Mouse (Mus musculus) T-cell, adult 2 months (primary cell): Measurements from ENCODE around the gene Gata2.

Experiments
- DNase-seq: peaks from one replicate; pipeline ENCODE4 v3.0.0; 2022; ENCODE audit warnings: low spot score

The Gata2 gene

DNA sequence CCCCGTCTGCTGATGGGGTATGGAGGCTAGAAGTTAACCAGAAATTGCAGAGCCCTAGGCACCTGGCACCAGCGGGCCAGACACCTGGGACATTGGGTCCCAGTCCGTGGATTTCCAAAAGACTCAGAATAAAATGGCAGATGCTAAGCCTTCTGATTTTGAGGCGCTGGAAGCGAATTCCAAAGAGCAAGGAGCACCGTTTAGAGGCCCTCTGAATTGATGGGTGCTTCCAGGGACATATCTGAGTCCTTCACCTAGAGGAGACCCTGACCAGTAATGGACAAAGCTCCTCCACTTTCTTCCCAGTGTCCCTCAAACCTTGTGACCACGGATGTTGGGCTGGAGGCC, 1.3 kb downstream of the Gata2 start:
- no peak for DNase-seq

DNA sequence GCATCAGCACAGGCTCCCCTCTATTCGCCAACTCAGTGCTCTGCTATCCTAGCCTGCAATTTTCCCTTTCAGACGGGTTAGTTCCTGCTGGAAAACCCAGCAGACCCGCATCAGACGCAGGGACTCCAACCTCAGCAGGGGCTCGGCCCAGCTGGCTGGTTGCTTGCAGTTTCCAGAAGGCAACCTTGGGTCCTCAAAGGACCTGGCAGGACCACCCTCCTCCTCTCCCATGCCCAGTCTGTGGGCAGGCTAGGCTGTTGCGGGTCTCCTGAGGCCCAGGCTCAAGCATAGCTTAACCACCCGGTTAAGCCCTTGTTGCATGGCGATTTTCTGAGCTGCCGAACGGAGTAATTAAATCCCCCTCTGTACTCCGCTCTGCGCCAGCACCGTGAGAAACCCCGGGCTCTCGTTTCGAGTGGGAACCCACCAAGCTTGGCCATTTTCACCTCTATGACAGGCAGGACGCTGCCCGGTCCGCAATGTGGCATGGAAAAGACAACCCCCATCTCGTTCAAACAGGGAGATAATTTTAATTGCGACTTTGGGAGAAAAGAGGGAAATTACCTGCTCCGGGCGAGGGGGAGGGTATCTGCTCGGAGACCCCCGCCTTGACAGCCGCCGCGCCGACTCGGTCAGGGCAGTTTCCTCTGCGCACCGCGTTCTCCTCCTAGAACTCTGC, 2.5 kb downstream of the Gata2 start:
- DNase-seq: no peak

DNA sequence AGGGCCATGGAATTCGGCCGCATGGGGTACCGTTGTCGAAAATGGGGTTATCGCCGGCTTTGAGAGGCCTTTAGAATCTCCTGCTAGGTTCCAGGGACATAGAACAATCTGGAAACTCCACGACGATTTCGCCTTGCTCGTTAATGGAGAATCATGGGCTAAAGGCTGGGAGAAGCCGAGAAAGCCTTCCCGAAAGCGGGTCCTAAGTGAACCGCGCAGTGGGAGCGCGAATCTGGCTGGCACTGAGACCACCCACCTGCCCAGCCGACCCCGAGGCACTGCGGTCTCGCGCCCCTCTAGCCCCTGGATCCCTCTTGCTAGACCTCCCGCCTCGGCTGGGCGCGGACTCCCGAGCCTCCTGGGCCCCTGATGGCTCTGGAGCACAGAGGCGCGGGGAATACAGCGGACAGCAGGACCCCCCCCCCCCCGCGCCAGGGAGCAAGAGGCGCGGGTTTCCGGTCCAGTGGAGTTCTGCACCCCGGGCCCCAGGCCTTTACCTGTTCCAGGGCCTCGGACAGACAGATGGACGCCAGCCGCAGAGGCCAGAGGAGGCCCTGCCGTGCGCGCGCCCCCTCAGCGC, 3.1 kb downstream of the Gata2 start:
- no peak for DNase-seq

- DNase-seq: no peak
Measured at GRCm38 (mm10) chr6:88197313-88198069, 3.8 kb downstream of the Gata2 start.

DNA sequence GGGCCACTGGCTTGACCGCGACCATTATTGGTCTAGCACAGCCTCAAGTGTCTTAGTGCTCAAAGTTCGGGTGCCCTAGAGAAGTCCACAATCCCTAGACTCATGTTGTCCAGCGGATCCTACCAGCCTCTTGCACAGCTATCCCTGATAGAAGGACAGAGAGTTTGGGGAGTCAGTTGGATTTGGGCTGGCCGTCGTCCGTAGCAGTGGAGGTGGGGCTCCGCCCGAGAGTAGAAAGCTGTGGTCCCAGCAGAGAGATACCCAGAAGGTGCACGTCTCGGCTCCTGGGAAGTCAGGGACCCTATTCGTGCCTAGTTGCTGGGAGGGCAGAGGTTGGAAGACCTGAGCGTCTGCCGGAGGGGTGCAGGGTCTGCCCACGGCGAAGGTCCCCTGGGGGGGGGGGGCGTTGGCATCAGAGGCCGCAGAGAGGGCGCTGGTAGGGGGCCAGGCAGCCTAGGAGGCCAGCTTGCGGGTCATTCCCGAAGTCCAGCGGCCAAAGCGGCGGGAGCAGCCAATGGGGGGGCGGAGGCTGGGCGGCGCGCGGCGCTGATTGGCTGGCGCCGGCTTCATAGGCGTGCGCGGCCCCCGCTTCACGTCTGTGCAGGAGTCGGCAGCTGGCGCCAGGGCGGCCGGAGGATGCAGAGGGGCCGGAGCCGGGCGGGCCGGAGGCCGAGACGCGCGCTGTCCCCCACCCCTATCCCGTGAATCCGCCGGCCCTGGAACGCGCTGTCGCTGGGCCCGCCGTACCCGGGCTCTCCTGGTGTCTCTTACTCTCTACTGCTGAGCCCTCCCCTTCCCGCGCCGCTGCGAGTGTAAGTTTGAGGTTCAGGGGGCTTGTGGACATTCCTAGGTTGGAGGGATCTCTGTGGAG, 4.6 kb downstream of the Gata2 start:
- no peak for DNase-seq

GRCm38 (mm10) chr6:88199001-88199717, 5.5 kb downstream of the Gata2 start:
- no peak for DNase-seq

DNA sequence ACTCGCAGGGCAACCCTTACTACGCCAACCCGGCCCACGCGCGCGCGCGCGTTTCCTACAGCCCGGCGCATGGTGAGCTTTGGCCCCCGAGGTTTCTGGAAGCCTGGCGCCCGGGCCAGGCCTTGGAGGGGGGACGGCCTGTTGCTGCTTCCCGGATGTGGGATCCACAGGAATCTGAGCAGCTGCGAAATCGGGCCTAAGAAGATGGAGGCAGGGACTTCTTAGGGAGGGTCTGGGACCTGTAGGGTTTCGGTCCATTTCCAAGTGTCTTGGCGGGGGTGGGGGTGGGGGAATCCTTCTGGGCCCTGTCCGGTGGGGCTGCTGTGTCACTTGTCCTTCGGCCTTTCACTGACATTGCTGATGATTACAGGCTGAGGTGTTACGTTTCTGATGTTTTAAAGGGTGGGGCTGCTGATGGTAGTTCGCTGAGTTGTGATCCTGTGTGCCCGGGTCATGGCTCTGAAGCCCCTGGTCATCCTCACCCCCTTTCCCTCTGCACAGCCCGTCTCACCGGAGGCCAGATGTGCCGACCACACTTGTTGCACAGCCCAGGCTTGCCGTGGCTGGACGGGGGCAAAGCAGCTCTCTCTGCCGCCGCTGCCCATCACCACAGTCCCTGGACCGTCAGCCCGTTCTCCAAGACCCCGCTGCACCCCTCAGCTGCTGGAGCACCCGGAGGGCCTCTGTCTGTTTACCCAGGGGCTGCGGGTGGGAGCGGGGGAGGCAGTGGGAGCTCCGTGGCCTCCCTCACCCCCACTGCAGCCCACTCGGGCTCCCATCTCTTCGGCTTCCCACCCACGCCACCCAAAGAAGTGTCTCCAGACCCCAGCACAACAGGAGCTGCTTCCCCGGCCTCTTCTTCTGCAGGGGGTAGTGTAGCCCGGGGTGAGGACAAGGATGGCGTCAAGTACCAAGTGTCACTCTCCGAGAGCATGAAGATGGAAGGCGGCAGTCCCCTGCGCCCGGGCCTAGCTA, 6.3 kb downstream of the Gata2 start:
- DNase-seq: no peak

DNA sequence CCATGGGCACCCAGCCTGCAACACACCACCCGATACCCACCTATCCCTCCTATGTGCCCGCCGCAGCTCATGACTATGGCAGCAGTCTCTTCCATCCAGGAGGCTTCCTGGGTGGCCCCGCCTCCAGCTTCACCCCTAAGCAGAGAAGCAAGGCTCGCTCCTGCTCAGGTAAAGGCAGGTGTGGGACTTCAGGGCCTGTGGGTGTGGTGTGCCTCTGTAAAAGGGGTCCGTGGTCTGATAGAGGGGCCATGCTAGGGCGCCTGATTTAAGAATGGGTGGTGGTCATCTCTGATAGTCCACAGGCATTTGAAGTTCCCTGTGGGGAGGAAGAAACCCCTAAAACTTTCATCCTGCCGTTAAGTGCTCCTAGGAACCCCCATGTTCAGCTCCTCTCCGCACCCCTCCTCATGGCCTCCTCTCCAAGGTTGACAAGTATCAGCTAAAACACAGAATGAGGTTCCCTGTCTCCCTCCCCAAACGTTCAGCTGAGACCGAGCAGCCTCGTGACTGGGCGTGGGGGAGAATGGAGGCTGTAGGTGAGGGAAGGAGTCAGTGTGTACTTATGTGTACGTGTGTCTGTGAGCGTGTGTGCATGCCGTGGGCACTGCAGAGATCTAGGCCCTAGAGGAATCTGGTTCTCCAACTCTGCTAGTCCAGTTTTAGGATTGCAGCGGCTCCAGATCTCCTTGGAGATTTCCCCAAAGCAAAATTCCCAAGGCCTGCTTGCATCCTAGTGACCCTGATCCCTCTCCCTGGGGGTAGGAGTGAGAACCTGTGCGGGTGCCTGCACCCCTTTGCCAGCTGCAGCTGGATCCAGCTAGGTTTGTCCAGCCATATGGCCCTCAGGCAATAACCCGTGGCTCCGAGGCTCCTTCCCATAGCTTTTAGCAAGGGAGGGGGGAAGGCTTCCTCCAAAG, 7.3 kb downstream of the Gata2 start:
- no peak for DNase-seq

DNA sequence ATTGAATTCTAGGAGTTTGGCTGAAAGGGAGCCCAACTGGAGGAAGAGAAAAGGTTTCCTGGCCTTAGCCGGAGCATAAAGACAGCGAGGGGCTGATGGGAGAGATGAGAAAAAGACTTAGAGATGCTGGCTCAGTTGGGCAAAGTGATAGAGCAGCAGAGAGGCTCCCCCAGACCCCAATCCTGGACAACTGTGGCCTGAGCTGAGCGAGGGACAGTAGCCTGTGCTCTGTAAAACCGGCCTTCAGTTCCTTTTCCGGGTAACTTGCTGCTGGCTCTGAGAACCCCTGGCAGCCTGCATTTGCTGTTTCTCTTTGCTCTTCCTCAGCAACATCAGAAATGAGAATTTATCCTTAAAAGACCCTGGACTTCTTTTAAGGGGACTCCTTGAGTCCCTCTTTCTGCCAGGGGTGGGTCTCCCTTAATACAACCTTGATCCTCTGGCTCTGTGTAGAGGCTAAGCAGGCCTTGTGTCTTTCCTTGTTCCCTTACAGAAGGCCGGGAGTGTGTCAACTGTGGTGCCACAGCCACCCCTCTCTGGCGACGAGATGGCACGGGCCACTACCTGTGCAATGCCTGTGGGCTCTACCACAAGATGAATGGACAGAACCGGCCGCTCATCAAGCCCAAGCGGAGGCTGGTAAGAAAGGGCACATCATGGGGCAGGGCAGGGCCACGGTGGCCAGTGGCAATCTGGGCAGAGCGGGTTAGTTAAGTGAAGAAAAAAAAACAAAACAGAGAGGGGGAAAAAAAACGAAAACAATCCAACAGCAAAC, 8.4 kb downstream of the Gata2 start:
- DNase-seq: no peak

- no peak for DNase-seq
Measured at GRCm38 (mm10) chr6:88202921-88203690, 9.4 kb downstream of the Gata2 start.

GRCm38 (mm10) chr6:88203791-88204405, 10.2 kb downstream of the Gata2 start:
- DNase-seq: no peak

DNA sequence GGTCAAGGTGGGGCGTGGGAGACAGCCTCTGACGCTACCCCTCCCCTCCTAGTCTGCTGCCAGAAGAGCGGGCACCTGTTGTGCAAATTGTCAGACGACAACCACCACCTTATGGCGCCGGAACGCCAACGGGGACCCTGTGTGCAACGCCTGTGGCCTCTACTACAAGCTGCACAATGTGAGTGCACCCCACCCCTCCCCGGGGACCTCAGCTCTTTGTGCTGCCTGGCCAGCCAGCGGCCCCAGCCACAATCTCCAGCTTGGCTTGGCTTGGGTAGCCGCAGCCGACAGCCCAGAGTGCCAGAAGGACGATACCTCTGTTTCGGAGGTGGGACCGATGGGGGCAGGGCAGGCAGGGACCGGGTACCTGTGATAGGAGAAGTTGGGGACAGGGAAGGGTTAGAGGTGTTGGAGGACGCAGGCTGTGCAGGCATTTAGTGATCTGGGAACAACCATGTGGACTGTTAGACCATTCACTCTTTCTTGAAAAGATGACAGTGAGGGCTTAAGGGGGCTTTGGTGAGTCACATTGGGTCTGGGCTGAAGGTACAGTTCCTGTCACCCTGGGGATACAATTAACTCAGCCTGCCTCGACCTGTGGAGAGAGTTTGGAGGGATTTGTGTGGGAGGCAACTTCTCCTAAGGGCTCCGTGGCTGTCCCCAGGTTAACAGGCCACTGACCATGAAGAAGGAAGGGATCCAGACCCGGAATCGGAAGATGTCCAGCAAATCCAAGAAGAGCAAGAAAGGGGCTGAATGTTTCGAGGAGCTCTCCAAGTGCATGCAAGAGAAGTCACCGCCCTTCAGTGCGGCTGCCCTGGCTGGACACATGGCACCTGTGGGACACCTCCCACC, 11.1 kb downstream of the Gata2 start:
- no peak for DNase-seq

DNA sequence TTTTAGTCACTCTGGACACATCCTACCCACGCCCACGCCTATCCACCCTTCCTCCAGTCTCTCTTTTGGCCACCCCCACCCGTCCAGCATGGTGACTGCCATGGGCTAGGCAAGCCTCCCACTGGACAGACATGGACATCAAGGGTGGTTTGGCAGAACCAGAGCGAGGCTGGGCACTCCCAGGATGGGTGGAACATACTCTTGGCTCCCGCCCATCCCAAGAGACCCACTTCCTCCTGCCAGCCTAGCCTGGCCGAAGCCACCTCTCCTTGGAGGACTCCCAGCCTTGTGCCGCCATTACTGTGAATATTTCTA, 11.7 kb downstream of the Gata2 start:
- no peak for DNase-seq

- no peak for DNase-seq
Measured at GRCm38 (mm10) chr6:88205937-88206336, 12.2 kb downstream of the Gata2 start.

- DNase-seq: no peak
Measured at GRCm38 (mm10) chr6:88206566-88206965, 12.9 kb downstream of the Gata2 start.

DNA sequence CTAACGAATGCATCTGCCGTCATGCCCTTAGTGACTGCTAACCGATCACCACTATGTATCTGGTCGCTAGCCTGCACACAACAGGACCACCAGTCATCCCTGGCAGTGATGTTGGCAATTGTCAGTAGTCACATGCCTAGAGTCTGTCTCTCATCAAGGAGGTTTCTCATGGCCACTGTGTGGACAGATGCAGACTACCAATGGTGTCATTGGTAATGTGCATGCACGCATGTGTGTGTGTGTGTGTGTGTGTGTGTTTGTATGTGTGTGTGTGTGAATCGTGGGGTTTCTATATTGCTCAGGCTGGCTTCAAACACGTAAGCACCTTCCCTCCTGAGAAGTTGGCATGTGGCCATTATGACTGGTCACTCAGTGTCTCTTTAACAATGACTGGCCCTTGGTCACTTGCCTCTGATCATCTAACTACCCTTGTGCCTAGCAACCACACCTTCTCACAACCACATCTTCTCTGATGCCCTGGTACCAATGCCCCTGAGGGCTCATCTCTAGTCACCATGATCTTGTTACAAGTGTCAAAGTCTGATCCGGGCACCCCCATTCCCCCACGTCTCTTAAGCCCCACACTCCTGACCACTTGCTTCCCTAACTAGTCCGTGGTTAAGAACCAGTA, 13.8 kb downstream of the Gata2 start:
- DNase-seq: no peak
